Mouse (Mus musculus) spleen, embryonic (tissue): ENCODE measurements at regions not wholly inside any gene's neighbourhood (a gene's known extent, or its start where the extent isn't known, plus 50 kb on each side); places are given as distances from the start of the nearest gene placed in this dataset.

Experiments used
- CTCF ChIA-PET: fragments of 350-600 bp; sonication (Branson Sonifier 250); formaldehyde crosslinking; loops from one replicate; lab custom pipeline; 2022; lab: Charles Lee

DNA sequence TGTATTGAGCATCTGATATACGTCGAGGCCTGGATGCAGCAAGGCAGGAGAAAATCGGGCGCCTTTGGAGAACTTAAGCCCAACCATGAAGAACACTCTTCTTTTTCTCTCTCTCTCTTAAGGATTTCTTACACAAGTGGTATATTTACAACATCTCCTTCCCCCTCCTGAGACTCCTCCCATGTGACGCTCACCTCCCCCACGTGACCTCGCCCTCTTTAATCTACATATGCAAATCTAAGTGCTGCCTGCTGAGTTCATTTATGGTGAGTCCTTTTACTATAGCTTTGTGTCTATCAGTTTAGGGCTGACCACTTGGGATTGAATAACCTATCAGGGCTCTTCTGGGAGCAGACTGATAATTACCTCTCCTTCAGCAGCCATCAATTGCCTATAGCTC, 337.4 kb downstream of the Cd83 start:
- CTCF ChIA-PET, result interaction anchor here (0.6 kb wide), 1 partner anchor 15 kb away, joined by 19 read pairs; no protein-coding TSS in a partner anchor

DNA sequence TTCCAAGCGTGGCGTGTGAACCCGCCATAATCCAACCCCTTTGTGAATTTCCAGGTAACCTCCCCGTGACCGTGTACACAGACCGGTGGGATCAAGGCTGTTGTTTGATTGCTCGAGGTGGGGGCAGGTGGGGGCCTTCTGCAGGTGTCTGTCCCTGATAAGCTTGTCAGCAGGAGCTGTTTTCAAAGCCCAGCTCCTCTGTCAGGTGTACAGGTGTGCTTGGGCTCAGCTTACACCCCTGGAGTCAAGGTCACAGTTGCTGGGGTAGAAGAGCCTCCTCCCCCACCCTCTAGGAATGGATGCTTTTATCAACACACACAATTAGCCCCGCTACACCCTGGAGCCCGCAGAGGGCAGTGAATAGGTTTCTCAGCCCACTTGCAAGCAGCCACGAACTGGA, 341.6 kb downstream of the Cd83 start:
- CTCF ChIA-PET, result no interaction called here

DNA sequence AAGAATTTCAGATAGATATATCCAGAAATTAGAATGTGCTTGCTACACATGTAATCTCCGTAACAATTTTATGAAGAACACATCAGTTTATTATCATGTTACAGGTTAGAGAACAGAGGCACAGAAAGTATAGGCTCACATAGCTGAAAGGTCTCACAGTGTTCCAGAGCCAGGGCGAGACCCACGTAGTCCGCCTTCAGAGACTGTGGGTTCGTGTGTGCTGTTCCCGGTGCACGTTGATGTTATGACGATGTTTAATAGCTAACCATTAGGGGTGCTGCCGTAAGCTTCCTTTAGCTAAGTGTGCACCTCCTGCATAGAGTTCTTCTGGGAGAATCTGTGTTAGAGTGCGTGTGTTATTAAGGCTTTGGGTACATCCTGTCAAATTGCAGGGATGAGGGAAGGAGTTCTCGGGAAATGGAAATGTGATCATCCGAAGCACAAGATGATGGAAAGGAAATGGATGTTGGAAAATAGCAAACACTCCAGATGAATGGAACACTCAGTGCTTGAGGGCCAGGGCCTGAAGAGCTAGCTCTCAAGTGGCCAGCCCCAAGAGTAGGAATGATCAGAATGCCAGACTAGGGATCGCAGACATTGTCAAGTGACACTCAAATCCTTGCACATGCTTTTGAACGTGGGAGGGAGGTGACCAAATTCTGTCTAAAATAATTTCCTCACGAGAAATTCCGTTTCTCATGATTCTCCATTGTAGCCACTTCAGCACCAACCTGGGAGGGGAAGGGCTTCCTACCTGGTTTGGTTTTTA, 344.1 kb downstream of the Cd83 start:
- CTCF ChIA-PET, result no interaction called here

DNA sequence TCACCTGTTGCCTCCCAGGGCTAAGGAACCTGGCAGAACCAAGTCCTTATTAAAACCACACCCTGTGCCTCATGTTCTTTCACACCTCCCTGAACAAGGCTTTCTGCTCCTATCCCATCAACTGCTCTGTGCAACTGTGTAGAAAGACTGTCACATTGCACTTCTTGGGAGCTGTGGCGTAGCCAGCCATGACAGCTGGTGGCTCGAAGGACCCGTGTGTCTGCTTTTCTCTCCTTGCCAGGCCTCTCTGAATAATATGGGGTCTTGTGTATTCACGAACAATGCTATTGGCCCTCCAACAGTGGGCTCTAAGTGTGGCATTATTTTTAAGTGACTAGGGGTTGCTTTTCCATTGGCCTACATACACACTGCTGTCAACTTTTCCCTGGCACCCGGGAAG, 347.3 kb downstream of the Cd83 start:
- CTCF ChIA-PET, result no interaction called here

DNA sequence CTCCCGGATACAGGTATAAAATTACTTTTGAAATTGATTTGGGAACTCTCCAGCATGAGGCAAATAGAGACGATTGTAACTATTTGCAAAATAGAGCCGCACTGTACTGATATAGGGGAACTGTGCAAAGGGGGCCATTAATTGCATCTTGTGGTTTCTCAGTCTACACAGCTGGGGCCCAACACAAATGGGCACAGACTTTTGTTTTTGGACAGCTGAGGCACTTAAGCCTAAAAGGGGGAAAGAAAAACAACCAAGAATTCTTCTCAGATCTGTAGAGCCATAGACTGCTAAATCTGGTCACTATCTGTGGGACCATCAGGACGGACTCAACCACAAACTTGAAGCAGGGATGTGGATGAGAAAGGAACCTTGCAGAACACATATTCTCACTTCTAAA, 347.9 kb downstream of the Cd83 start:
- CTCF ChIA-PET, result interaction anchor here (0.5 kb wide), 1 partner anchor 183 kb away, joined by 3 read pairs; no protein-coding TSS in a partner anchor

DNA sequence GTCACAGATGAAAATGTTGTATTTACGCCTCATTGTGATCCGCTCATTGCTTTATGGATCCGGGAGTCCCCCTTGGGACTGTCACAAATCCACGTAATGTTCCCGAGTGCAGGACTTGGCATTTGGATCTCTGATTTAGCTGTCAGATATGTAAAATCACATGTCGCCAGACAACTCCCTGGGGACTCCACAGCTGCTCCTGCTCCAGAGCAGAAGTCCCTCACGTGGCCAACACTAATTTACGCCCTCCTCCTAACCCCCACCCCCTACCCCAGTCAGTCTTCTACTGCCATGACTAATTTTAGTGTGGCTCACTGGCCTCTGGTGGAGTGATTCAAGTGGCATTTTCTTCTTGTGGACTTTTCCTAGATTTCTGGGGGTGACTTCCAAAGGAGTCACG, 348.9 kb downstream of the Cd83 start:
- CTCF ChIA-PET, result no interaction called here

DNA sequence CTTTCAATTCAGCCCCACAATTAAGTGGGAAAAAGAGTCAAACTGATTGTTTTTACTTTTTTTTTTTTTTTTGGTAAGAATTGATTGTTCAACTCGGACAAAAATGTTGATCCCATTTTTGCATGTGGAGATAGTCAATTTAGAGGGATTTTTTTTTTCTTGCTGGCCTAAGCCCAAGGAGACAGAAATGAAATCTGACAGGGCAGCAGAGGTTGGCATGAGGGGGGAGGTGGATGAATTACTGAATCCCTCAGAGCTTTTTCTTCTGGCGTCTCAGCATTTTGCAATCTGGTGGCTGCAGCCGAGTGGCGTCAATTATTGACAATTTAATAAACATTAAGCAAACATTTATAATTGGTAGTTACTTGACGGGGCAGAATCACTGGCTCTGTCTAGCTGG, 356.6 kb downstream of the Cd83 start:
- CTCF ChIA-PET, result no interaction called here

DNA sequence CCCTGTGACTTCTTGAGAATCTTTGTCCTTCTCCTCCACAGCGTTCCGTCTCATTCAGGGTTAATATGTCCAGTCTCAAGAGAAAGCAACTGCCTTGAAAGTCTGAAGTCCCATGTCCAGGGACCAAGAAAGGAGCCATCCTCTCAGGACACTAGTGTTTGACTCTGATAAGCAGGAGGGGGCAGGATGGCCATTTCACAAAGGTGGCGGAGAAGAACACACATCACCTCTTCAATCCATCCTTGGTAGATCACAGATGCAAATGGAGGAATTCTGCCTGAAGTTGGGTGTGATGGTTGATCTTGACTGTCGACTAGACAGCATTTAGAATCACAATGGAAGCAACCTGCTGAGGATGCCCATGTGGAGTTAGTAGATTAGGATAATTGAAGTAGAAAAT, 360.9 kb downstream of the Cd83 start:
- CTCF ChIA-PET, result no interaction called here

DNA sequence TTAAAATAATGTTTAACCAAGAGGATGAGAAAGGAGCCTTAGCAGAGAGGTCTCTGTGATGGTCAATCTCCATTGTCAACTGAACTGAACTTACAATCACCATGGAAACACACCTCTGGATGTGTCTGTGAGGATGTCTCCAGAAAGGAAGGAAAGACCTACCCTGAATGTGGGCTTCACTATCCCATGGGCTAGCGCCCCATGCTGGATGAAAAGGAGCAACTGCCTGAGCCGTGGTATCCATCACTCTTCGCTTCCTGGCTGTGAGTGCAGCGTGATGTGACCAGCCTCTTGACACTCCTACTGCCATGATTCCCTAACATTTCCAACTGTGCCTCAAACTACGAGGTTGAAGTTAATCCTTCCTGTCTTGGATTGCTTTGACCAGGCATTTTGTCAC, 363.3 kb downstream of the Cd83 start:
- CTCF ChIA-PET, result interaction anchor here (0.6 kb wide), 1 partner anchor 418 kb away, joined by 5 read pairs; no protein-coding TSS in a partner anchor

DNA sequence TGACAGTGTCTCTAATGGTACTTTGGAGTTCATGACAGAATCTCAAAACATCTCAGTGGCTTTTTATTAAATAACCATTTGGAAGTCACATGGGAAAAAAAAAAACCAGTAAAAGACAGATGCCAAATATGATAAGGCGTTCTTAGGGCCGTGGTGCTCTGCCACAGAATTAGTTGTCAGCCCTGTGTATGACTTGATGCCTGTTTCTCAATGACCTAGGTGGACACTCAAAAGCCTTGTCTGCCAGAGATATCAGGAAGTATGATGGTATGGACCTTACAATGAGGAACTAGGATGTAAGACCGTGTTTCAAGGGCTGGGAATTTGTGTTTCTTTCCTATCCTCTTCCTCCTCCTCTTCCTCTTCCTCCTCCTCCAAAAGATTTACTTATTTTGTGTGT, 364.9 kb downstream of the Cd83 start:
- CTCF ChIA-PET, result no interaction called here

DNA sequence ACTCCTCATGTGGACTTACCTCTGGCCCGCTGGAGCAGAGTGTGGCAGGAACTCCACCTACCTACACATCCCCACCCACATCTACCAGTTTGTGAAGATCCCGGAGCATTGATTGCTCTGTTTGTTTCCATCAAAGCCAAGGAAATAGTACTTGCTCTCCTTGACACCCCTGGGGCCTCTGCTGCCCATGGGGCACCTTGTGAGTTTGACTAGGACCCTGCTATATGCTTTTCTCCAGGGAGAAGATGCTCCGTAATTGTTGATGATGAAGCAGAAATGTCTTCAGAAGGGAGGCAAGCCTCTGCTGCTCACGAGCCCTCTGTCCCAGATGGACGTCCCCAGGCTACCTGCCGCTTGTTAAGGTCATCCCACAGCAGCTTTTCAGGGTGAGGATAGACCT, 367.0 kb downstream of the Cd83 start:
- CTCF ChIA-PET, result no interaction called here

DNA sequence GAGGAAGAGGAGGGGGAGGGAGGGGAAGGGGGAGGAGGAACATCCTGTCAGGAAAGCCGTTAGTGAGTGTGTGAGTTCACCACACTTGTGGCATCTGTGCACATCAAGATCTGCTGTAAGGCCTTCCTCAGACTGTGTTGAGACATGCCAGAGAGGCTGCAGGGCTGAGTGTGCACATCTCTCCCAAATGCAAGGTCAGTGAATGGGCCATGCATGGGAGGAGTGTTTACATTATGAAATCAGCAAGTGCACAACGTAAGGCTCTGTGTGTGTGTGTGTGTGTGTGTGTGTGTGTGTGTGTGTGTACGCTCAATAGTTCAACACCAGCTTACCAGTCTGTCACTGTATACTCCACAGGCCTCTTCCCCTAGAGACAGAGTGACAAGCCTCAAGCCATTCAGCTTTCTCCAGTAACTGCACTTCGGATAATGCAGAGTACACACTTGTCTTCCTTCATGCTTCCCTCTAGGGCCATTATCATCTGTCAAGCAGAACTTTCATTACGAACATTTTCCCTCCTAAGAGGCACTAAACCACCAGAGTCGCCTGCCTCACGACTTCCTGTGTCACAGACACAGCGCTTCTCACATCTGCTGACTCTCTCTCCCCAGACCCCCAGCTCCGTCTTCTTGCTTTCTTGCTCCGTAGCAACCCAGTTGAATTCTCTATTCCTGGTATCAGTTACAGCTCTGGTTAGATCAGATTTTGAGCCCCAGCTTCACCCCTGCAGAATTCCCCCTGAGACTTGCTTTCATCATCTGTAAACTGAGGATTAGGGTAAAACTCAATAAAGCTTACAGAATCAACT, 368.4 kb downstream of the Cd83 start:
- CTCF ChIA-PET, result interaction anchor here (0.5 kb wide), 1 partner anchor 58 kb away, joined by 3 read pairs; no protein-coding TSS in a partner anchor

DNA sequence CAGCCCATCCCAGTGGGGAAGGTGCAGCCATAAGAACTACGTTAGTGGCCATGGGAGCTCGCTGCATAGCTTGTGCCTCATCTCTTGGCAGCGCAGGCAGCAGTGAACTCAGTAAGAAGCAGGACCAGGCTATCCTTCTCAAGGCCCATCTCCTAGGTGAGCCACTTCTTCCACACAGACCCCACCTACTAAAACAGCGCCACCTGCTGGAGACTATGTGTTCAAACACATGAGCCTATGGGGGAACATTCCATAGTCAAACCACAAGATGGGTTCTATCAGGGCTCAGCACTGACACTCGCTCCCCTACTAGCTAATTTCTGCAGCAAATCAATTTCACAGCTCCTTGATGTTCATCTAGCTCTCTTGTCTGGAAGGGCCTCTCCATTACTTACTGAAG, 369.2 kb downstream of the Cd83 start:
- CTCF ChIA-PET, result interaction anchor here (0.6 kb wide), 1 partner anchor 385 kb away, joined by 3 read pairs; no protein-coding TSS in a partner anchor

DNA sequence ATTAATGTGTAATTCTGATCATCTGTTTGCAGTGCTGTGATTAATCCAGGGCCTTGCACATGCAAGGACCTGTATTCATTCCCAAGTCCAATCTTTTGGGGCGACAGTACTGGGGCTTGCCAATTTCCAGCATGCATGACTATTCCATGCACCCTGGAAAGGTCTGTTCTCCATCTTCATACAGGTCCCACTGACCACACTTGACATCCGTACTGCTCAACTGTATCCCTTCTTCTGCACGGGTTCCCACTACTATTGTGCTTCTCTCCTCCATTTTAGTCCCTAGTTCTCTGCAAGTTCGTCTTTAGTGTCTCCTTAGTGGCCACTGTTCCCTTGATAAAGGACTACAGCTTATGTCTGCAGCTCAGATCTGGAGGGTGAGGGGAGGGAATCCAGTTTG, 371.4 kb downstream of the Cd83 start:
- CTCF ChIA-PET, result no interaction called here

DNA sequence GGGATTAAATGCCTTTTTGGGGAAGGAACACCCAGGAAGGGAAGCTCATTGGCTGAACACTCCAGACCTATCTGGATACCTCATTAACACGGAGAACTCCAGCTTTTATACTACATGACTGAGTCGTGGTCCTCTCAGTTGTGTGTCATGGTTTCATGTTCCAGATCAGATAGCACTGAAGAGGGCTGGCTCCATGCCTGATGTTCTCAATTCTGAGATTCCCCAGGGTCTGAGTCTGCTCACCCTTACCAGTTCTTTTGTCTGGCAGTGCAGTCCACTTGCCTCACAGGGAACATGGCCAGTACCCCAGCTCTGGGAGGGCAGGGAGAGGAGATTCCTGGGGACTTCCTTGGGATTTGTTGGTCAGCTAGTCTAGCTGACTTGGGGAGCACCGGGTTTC, 372.0 kb downstream of the Cd83 start:
- CTCF ChIA-PET, result no interaction called here

DNA sequence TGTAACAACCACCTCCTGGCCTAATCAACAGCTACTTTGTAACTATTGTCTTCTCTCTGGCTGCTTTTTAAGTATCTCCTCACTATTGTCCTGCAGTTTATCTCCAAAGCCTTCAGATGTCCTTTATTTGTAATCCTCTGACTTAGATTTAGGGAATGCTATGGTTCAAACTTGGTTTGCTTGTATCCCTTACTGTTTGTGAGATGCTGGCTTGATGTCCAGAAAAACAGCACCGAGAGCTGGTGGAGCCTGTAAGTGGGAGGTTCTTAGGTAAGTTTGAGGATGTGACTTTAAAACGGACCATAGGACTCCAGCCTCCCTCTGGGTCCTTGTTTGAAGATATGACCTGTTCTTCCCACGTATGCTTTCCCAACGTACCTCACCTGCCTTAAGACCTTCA, 372.7 kb downstream of the Cd83 start:
- CTCF ChIA-PET, result no interaction called here

DNA sequence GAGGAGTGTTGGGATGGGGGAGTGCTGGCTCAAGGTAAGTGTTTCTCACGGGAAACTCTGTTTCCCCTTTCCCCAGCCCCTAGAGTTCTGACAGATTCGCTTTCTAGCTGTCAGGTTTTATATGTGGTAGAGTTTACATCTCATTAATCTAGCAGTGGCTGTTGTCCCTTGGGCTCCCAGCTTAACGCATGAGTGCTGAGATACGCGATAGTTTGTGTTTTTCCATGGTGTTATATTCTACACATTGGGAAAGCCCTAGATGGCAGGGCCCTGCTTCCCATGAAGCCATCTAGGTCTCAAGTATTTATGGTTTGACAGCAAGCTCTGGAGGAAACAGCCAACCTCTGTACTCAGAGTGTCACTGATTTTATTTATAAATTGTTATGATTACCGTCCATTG, 373.8 kb downstream of the Cd83 start:
- CTCF ChIA-PET, result no interaction called here

DNA sequence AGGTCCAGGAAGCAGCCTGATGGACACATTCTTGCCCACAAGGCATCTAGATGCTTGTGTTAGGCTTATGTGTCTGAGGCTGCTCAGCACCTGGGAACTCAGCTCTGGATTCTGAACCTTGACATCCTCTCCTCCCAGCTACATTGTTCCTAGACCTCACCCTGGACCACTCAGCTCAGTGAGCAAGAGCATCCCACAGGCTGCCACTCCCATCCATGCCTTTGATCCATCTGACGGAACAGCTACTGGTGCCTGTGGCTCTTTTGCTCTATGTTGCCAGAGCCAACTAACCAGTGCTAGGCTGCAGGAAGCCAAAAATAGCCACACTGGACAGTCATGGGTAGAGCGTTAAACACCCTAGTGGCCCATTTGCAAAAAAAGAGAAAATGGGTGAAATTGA, 374.8 kb downstream of the Cd83 start:
- CTCF ChIA-PET, result no interaction called here

DNA sequence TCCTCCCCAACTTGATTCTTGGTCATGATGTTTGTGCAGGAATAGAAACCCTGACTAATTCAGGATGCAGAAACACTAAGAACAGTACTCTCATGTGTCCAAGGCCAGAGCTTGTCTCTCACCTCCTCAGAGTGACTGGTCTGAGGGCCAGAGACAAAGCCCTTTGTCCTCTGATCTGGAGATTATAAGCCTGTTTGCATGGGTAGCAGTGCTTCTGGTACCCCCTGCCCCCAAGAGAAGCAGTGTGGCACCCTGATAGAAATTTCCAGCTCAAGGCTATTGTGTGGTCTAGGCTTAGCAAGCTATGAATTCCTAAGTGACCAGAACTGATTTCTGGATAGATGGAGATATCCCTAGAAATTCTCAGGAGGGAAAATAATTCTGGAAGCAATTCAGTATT, 380.2 kb downstream of the Cd83 start:
- CTCF ChIA-PET, result no interaction called here

DNA sequence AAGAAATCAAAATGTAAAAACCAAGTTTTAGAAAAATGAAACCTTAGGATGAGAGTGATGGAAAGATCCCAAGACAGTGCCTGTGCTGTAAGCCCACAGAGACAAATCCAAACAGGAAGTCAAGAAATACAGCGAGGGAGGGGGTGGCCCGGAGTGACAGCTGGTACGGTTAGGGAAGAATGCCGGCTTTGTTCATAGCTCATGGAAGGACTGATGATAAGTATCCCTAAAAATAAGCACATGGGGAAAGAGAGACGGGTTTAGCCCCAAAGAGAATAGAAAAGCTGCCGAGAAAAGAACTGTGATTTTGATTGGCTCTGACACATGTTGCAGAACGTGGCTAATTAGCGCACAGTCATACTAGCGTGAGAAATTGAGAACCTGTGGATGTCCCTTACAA, 382.6 kb downstream of the Cd83 start:
- CTCF ChIA-PET, result interaction anchor here (0.7 kb wide), 1 partner anchor 398 kb away, joined by 3 read pairs; no protein-coding TSS in a partner anchor

DNA sequence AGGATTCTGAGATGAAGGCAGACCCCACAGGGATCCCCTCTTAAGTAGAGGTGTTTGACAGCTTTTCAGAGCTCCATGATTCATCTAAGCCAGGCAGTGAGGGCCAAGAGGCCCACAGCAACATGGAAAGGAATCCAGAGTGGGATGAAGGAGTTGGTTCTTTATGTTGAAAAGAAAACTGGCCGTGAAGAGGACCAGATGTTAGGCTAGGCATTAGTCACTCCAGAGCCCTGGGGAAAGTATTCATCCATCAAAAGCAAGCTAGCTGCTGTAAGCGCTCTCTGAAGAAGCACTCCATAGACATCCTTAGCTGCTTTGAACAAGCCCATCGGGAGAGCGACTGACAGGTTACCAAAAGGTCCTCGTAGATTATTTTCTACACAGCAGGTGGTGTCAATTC, 383.6 kb downstream of the Cd83 start:
- CTCF ChIA-PET, result no interaction called here

DNA sequence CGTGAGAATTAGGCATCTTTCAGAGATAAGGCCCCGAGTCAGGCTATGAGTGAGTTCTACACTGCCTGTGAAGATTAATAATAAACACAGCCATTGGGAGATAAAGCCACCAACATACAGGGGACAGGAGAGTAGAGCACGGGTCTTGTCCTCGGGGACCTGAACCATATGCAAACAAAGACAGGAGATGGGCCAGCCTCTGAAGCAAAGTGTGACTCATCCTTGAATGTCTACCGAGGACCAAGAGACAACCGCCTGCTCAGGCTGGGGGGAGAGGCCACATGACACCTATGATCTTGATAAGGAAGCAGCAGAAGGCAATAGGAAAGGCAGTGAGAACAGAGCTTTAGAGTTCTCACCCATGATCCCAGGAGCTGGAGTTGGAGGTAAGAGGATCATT, 387.1 kb downstream of the Cd83 start:
- CTCF ChIA-PET, result no interaction called here

DNA sequence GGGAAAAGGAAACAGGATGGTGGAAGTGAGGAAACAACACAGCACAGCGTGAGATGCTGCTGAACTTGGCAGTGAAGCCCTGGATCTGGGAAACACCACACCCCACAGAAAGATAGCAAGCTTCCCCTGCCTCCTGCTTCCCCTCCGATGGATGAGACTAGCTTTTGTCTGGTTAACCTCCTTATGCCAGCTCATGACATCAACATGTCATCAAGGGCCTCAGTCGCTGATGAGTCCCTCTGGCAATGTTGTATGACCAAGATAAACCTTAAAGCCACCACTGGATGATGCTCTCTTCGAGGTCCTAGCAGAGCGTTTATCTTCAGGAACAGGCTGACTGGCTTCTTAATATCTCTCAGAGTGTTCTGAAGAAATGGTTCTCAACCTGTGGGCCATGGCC, 388.1 kb downstream of the Cd83 start:
- CTCF ChIA-PET, result no interaction called here
